ENCODE assay signal across 17 mouse cellular contexts in genomic region chr6:30553381-30554010, GRCm38 (mm10). TPM values are rescaled to one million over a fixed set of nuclear protein-coding genes. Genes with fewer than 3 reads are reported as not detected.
DNase-seq lines count a peak whose midpoint lies in the region; ATAC-seq and TF ChIP-seq lines count a peak whose summit lies in the region.
"Had no signal": no experiment of that assay in that cellular context is flagged by ENCODE, and none has a peak within 500 bp of the region (broad histone marks: within the 10 kb centered on the region; RNA-seq: fewer than 3 reads in every experiment).

No protein-coding gene starts in this region.

- no peak for TF ChIP-seq CTCF in intestine, postnatal 0 days (IDR thresholded peaks at IDR 0.05; ENCODE audit: low read depth)

- no peaks in the 10 kb centered on the region for H3K9me3 ChIP-seq in intestine, embryonic 14.5 days (ENCODE audit: control insufficient read depth, low read length)
- no peaks in the 10 kb centered on the region for H3K9me3 ChIP-seq in intestine, postnatal 0 days (ENCODE audit: control insufficient read depth)
- no peaks in the 10 kb centered on the region for H3K9me3 ChIP-seq in embryonic facial prominence, embryonic 14.5 days (ENCODE audit: control insufficient read depth, low read length)
- H3K9me3 ChIP-seq: neural tube, embryonic 13.5 days had no signal

- H3K9ac ChIP-seq in intestine, embryonic 14.5 days (ENCODE audit: low read length): no peak overlapping the region
- H3K9ac ChIP-seq in intestine, postnatal 0 days (ENCODE audit: low read depth, low read length): no peak overlapping the region
- no peak overlapping the region for H3K9ac ChIP-seq in embryonic facial prominence, embryonic 14.5 days (ENCODE audit: low read depth, low read length)

- H3K4me2 ChIP-seq in intestine, embryonic 14.5 days (ENCODE audit: low read length): no peak overlapping the region
- no peak overlapping the region for H3K4me2 ChIP-seq in intestine, postnatal 0 days (replicated peaks; ENCODE audit: low read depth)
- no peak overlapping the region for H3K4me2 ChIP-seq in embryonic facial prominence, embryonic 14.5 days (ENCODE audit: low read depth, low read length)
- H3K4me2 ChIP-seq: neural tube, embryonic 13.5 days had no signal

- H3K4me3 ChIP-seq in intestine, embryonic 14.5 days (ENCODE audit: low read depth, low read length): no peak overlapping the region
- H3K4me3 ChIP-seq in intestine, postnatal 0 days (ENCODE audit: low read depth, low read length): no peak overlapping the region
- H3K4me3 ChIP-seq in embryonic facial prominence, embryonic 14.5 days (ENCODE audit: low read depth, low read length): no peak overlapping the region
- H3K4me3 ChIP-seq: heart, adult 2 months; neural tube, embryonic 13.5 days had no signal

- H3K4me1 ChIP-seq in intestine, embryonic 14.5 days (replicated peaks; ENCODE audit: control insufficient read depth, insufficient read depth, low read length): peaks cover 19% of the 10 kb centered on the region
- H3K4me1 ChIP-seq in intestine, postnatal 0 days (replicated peaks; ENCODE audit: control insufficient read depth, insufficient read depth, low read length): no peaks in the 10 kb centered on the region
- H3K4me1 ChIP-seq in embryonic facial prominence, embryonic 14.5 days (ENCODE audit: control insufficient read depth, insufficient read depth, low read length): peaks cover 40% of the 10 kb centered on the region

- H3K27ac ChIP-seq in intestine, embryonic 14.5 days (ENCODE audit: low read depth): peak overlapping the region; percentile 14; the same call in 1 of the 2 replicates
- H3K27ac ChIP-seq in intestine, postnatal 0 days (ENCODE audit: low read depth, low read length): no peak overlapping the region
- peak overlapping the region; percentile 93 for H3K27ac ChIP-seq in embryonic facial prominence, embryonic 14.5 days (replicated peaks; ENCODE audit: low read depth, low read length)
- H3K27ac ChIP-seq: heart, adult 2 months had no signal

- ATAC-seq in intestine, embryonic 14.5 days (replicated peaks; ENCODE audit: low FRiP score, low TSS enrichment, low read depth): no peak
- no peak for ATAC-seq in intestine, postnatal 0 days
- ATAC-seq in embryonic facial prominence, embryonic 14.5 days (ENCODE audit: low read depth): no peak
- ATAC-seq: intestine, embryonic 16.5 days had no signal

- peak; percentile 66 for DNase-seq in adrenal gland, postnatal 14 days
- DNase-seq in adrenal gland, postnatal 25 days: no peak
- no peak for DNase-seq in intestine, embryonic 14.5 days (ENCODE audit: low spot score)
- DNase-seq in 3T3-L1 (ENCODE audit: low read depth, low spot score): peak; percentile 24
- DNase-seq in embryonic facial prominence, embryonic 14.5 days (ENCODE audit: low spot score): no peak
- no peak for DNase-seq in ovary, postnatal 14 days (ENCODE audit: low spot score)
- no peak for DNase-seq in cerebellum, adult 9-10 months
- DNase-seq: cerebellum, adult 11-12 months; heart, adult 2 months; heart, postnatal 4 days; lung, postnatal 4 days; thymus, postnatal 36 days had no signal

- H3K27me3 ChIP-seq in intestine, embryonic 14.5 days (replicated peaks; ENCODE audit: control insufficient read depth, insufficient read depth, low read length): no peaks in the 10 kb centered on the region
- no peaks in the 10 kb centered on the region for H3K27me3 ChIP-seq in intestine, postnatal 0 days (replicated peaks; ENCODE audit: control insufficient read depth, insufficient read depth, low read length)
- no peaks in the 10 kb centered on the region for H3K27me3 ChIP-seq in embryonic facial prominence, embryonic 14.5 days (replicated peaks; ENCODE audit: control insufficient read depth, insufficient read depth, low read length)
- H3K27me3 ChIP-seq: neural tube, embryonic 13.5 days had no signal

- H3K36me3 ChIP-seq in intestine, embryonic 14.5 days (ENCODE audit: control insufficient read depth, insufficient read depth, low read length): no peaks in the 10 kb centered on the region
- no peaks in the 10 kb centered on the region for H3K36me3 ChIP-seq in intestine, postnatal 0 days (ENCODE audit: control insufficient read depth, insufficient read depth)
- H3K36me3 ChIP-seq in embryonic facial prominence, embryonic 14.5 days (ENCODE audit: control insufficient read depth, insufficient read depth, low read length): no peaks in the 10 kb centered on the region
- H3K36me3 ChIP-seq: neural tube, embryonic 13.5 days had no signal

- WGBS in intestine, embryonic 14.5 days: 61% methylated on average over 7 of the region's 7 CpGs
- 77% methylated on average over 7 of the region's 7 CpGs for WGBS in intestine, postnatal 0 days
- WGBS in embryonic facial prominence, embryonic 14.5 days: 63% methylated on average over 7 of the region's 7 CpGs

RNA-seq across cellular contexts. Expression of gene Cpa2, which starts 12.1 kb away (rescaled TPM):
- 0.56 and 0.90 TPM in 2 replicates for total RNA-seq in adrenal gland, postnatal 14 days (2021)
- 0.52 and 0.90 TPM in 2 replicates for total RNA-seq in adrenal gland, postnatal 25 days (2021)
- 1.8 and 206 TPM in 2 replicates for polyA plus RNA-seq in intestine, embryonic 14.5 days (2014; fragmentation: Nextera tagmentation; extraction: Ambion mirVana)
- polyA plus RNA-seq in intestine, postnatal 0 days (2015; fragmentation: Nextera tagmentation; extraction: Ambion mirVana): 2.9 and 3.3 TPM in 2 replicates
- polyA plus RNA-seq in embryonic facial prominence, embryonic 14.5 days (2014; fragmentation: Nextera tagmentation; extraction: Ambion mirVana): 3.3 and 4.5 TPM in 2 replicates
- total RNA-seq: gastrocnemius, adult 18-20 months; heart, adult 2 months had no signal

RNA-seq across cellular contexts. Expression of gene Cpa4, which starts 14.7 kb away (rescaled TPM):
- 1.7 and 2.1 TPM in 2 replicates for total RNA-seq in adrenal gland, postnatal 14 days (2021)
- 1.2 and 1.7 TPM in 2 replicates for total RNA-seq in adrenal gland, postnatal 25 days (2021)
- polyA plus RNA-seq in intestine, embryonic 14.5 days (2014; fragmentation: Nextera tagmentation; extraction: Ambion mirVana): 0.73 and 0.93 TPM in 2 replicates
- 0.04 and 0.07 TPM in 2 replicates for polyA plus RNA-seq in intestine, postnatal 0 days (2015; fragmentation: Nextera tagmentation; extraction: Ambion mirVana)
- polyA plus RNA-seq in embryonic facial prominence, embryonic 14.5 days (2014; fragmentation: Nextera tagmentation; extraction: Ambion mirVana): 3.0 and 3.4 TPM in 2 replicates
- total RNA-seq: gastrocnemius, adult 18-20 months; heart, adult 2 months had no signal
- polyA plus RNA-seq: heart, adult 2 months had no signal

RNA-seq across cellular contexts. Expression of gene Ssmem1, which starts 43.8 kb away (rescaled TPM):
- total RNA-seq in adrenal gland, postnatal 14 days (2021): 0.33 TPM in 1 of 2 replicates, not detected in the other
- 0.55 TPM in 1 of 2 replicates, not detected in the other for total RNA-seq in adrenal gland, postnatal 25 days (2021)
- polyA plus RNA-seq in intestine, embryonic 14.5 days (2014; fragmentation: Nextera tagmentation; extraction: Ambion mirVana): not detected in 2 replicates
- polyA plus RNA-seq in intestine, postnatal 0 days (2015; fragmentation: Nextera tagmentation; extraction: Ambion mirVana): not detected in 2 replicates
- 0.51 TPM in 1 of 2 replicates, not detected in the other for polyA plus RNA-seq in embryonic facial prominence, embryonic 14.5 days (2014; fragmentation: Nextera tagmentation; extraction: Ambion mirVana)
- total RNA-seq: gastrocnemius, adult 18-20 months; heart, adult 2 months had no signal
- polyA plus RNA-seq: intestine, embryonic 16.5 days; neural tube, embryonic 13.5 days had no signal

RNA-seq across cellular contexts. Expression of gene Tmem209, which starts 43.9 kb away (rescaled TPM):
- total RNA-seq in adrenal gland, postnatal 14 days (2021): 24.1 and 24.7 TPM in 2 replicates
- total RNA-seq in adrenal gland, postnatal 25 days (2021): 25.9 and 28.9 TPM in 2 replicates
- 40.9 and 43.6 TPM in 2 replicates for polyA plus RNA-seq in intestine, embryonic 14.5 days (2014; fragmentation: Nextera tagmentation; extraction: Ambion mirVana)
- 10.2 and 11.2 TPM in 2 replicates for polyA plus RNA-seq in intestine, postnatal 0 days (2015; fragmentation: Nextera tagmentation; extraction: Ambion mirVana)
- polyA plus RNA-seq in embryonic facial prominence, embryonic 14.5 days (2014; fragmentation: Nextera tagmentation; extraction: Ambion mirVana): 31.0 and 36.9 TPM in 2 replicates

RNA-seq across cellular contexts. Expression of gene Cpa5, which starts 57.3 kb away (rescaled TPM):
- total RNA-seq in adrenal gland, postnatal 14 days (2021): not detected in 2 replicates
- total RNA-seq in adrenal gland, postnatal 25 days (2021): not detected in 2 replicates
- 0.19 and 0.23 TPM in 2 replicates for polyA plus RNA-seq in intestine, embryonic 14.5 days (2014; fragmentation: Nextera tagmentation; extraction: Ambion mirVana)
- polyA plus RNA-seq in intestine, postnatal 0 days (2015; fragmentation: Nextera tagmentation; extraction: Ambion mirVana): not detected in 2 replicates
- polyA plus RNA-seq in embryonic facial prominence, embryonic 14.5 days (2014; fragmentation: Nextera tagmentation; extraction: Ambion mirVana): 0.92 and 1.3 TPM in 2 replicates
- total RNA-seq: gastrocnemius, adult 18-20 months; heart, adult 2 months had no signal
- polyA plus RNA-seq: heart, adult 2 months; intestine, embryonic 16.5 days; liver, embryonic 16.5 days; neural tube, embryonic 13.5 days had no signal

Comparison
In these comparisons a context has a peak if more than half of its experiments do, and no peak if none do; other contexts are left out.
1. DNase-seq: peak in adrenal gland, postnatal 14 days (single experiment) and 3T3-L1 (single experiment); none in adrenal gland, postnatal 25 days (single experiment), intestine, embryonic 14.5 days (single experiment), embryonic facial prominence, embryonic 14.5 days (single experiment), ovary, postnatal 14 days (single experiment) and cerebellum, adult 9-10 months (single experiment).